Mouse (Mus musculus): Measurements from ENCODE around the gene Pard3.

DNA sequence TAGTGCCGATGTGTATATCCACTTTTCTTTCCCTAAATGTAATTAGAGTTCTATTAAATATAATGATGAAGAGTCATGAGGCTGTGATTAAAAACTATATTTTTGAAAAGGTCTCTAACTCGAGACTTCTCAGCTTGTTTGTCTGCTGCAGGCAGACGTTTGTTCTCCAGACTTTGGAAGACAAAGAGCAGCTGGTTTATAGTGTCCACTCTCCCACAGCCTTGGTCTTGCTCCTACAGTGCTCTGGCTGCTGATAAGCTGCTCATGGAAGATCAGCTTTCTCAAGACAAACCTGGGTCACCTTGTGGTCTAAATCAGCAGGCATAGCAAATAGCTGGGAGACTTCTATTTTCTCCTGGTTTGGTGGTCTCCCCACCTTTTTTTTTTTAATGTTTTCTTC, 198.7 kb downstream of the Pard3 start:
- TF ChIP-seq SMC3 (IDR thresholded peaks at IDR 0.05; ENCODE audit: low read depth, low read length) (no peak), ZC3H11A (IDR thresholded peaks at IDR 0.05; ENCODE audit: low read depth, low read length) (no peak), EP300 (IDR thresholded peaks at IDR 0.05; ENCODE audit: low read length) (no peak), HCFC1 (IDR thresholded peaks at IDR 0.05; ENCODE audit: low read depth, low read length) (no peak), ZMIZ1 (IDR thresholded peaks at IDR 0.05; ENCODE audit: low read depth, low read length) (no peak), ZNF384 (IDR thresholded peaks at IDR 0.05; ENCODE audit: low read depth, low read length) (no peak), CTCF (conservative IDR thresholded peaks at IDR 0.05 in 1 of 2, IDR thresholded peaks at IDR 0.05 in 1 of 2; ENCODE audit: low read depth in 2 of 2, low read length in 2 of 2) (no peak), CHD2 (IDR thresholded peaks at IDR 0.05; ENCODE audit: low read length) (no peak), ZKSCAN1 (IDR thresholded peaks at IDR 0.05; ENCODE audit: borderline replicate concordance, low read depth, low read length) (no peak), POLR2AphosphoS2 (IDR thresholded peaks at IDR 0.05; ENCODE audit: low read depth, low read length) (no peak), MAX (IDR thresholded peaks at IDR 0.05; ENCODE audit: low read length) (no peak), JUN (IDR thresholded peaks at IDR 0.05; ENCODE audit: insufficient read depth, low read depth, low read length) (no peak), NRF1 (IDR thresholded peaks at IDR 0.05; ENCODE audit: low read depth, low read length) (no peak), POLR2A (IDR thresholded peaks at IDR 0.05; ENCODE audit: low read depth, low read length) (no peak)
